Mouse (Mus musculus): Measurements from ENCODE around the gene Notch4. TPM values are rescaled to one million over a fixed set of nuclear protein-coding genes. Genes with fewer than 3 reads are reported as not detected.

The Notch4 gene
- polyA plus RNA-seq, 1 experiment: 1.0 TPM

- Histone ChIP-seq H3K4me3 (replicated peaks; ENCODE audit: control insufficient read depth, low read depth, low read length) (no peak overlapping the region), H3K4me1 (ENCODE audit: control insufficient read depth, insufficient read depth, low read length) (peaks cover 2% of the 10 kb centered on the region; the same call in 1 of the 2 replicates), H3K27ac (ENCODE audit: control insufficient read depth, insufficient read depth, low read depth, low read length, poor library complexity) (no peak overlapping the region)
- WGBS: 57% methylated on average over 11 of the region's 11 CpGs
- TF ChIP-seq POLR2A (IDR thresholded peaks at IDR 0.05; ENCODE audit: borderline replicate concordance, control insufficient read depth, low read depth, low read length) (no peak), CTCF (IDR thresholded peaks at IDR 0.05; ENCODE audit: control insufficient read depth, insufficient read depth, low read length) (no peak)
Observed at GRCm38 (mm10) chr17:34613054-34613645, 49.1 kb downstream of the Notch4 start.

DNA sequence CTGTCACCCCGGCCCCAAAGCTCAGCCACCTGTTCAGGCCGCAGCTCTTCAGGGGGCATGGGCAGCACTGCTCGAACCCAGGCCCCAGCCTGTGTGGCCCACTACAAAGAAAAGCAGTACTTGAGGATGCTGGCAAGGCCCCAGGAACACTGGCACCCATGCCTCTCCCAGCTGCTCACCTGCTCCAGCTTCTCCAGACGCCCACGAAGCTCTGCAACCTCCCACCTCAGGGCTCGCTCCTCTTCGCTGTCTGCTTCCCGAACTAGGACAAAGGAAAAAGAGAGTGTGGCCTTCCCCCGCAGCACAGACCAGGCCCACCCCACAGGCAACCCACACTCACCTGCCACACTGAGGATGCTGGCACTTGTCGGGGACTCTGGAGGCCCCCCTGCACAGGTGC is 49.8 kb downstream of the Notch4 start:
- Histone ChIP-seq H3K4me3 (replicated peaks; ENCODE audit: control insufficient read depth, low read depth, low read length) (no peak overlapping the region), H3K27ac (ENCODE audit: control insufficient read depth, insufficient read depth, low read depth, low read length, poor library complexity) (no peak overlapping the region), H3K4me1 (ENCODE audit: control insufficient read depth, insufficient read depth, low read length) (peaks cover 2% of the 10 kb centered on the region; the same call in 1 of the 2 replicates)
- WGBS: 84% methylated on average over 10 of the region's 10 CpGs
- TF ChIP-seq POLR2A (IDR thresholded peaks at IDR 0.05; ENCODE audit: borderline replicate concordance, control insufficient read depth, low read depth, low read length) (no peak), CTCF (IDR thresholded peaks at IDR 0.05; ENCODE audit: control insufficient read depth, insufficient read depth, low read length) (no peak)

DNA sequence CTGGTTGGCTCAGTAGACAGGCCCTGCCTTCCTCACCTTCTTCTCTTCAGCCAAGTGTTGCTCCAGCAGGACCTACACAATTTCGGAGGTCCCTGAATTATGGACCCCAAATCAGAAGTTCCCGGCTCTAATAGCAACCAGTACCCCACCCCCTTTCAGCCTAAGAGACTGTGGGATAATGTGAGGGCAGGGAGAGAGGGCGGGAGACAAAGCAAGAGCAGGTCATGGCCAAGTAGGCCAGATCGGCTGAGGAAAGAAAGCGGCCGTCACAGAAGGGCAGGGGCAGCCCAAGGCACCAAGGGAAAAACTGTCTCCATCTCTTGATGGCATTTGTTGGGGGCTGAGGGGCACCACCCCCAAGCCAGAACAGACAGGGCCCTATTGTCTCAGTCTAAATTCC is 51.8 kb downstream of the Notch4 start, which contains the start of gene Egfl8:
TSS of gene Egfl8 (minus strand) at position 101 of the 400 bp plus-strand sequence.
- no peaks in the 10 kb centered on the region; the same call in 1 of the 2 replicates for H3K4me1 ChIP-seq (ENCODE audit: control insufficient read depth, insufficient read depth, low read length)
- 79% methylated on average over 6 of the region's 6 CpGs for WGBS
- H3K27ac ChIP-seq (ENCODE audit: control insufficient read depth, insufficient read depth, low read depth, low read length, poor library complexity): no peak within 1 kb of the TSS
- TF ChIP-seq CTCF (IDR thresholded peaks at IDR 0.05; ENCODE audit: control insufficient read depth, insufficient read depth, low read length): no peak
- TF ChIP-seq POLR2A (IDR thresholded peaks at IDR 0.05; ENCODE audit: borderline replicate concordance, control insufficient read depth, low read depth, low read length): no peak
- no peak within 1 kb of the TSS for H3K4me3 ChIP-seq (replicated peaks; ENCODE audit: control insufficient read depth, low read depth, low read length)

- TF ChIP-seq CTCF (IDR thresholded peaks at IDR 0.05; ENCODE audit: control insufficient read depth, insufficient read depth, low read length) (peak; percentile 75), POLR2A (IDR thresholded peaks at IDR 0.05; ENCODE audit: borderline replicate concordance, control insufficient read depth, low read depth, low read length) (no peak)
- no peak overlapping the region for H3K27ac ChIP-seq (ENCODE audit: control insufficient read depth, insufficient read depth, low read depth, low read length, poor library complexity)
- H3K4me1 ChIP-seq (ENCODE audit: control insufficient read depth, insufficient read depth, low read length): no peaks in the 10 kb centered on the region
- WGBS: 9% methylated on average over 6 of the region's 6 CpGs
- no peak overlapping the region for H3K4me3 ChIP-seq (replicated peaks; ENCODE audit: control insufficient read depth, low read depth, low read length)
Observed at GRCm38 (mm10) chr17:34618999-34619398, 54.9 kb downstream of the Notch4 start.

DNA sequence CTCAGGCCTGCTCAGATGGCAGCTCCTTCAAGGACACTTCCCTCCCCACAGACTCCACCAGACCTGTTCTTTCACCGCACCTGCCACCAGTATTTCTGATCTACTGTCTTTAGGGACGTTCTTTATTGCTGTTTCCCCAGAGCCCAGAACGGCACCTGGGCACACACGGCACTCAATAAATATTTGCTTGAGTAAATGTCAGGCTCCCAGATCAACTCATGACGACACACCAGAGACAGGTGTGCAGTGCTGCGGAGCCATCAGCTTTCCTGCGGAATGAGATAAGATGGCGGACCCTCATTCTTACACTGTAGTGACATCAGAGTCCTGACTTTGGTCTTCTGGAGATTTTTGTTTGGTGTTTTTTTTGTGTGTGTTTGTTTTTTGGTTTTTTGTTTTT is 56.9 kb downstream of the Notch4 start:
- no peaks in the 10 kb centered on the region for H3K4me1 ChIP-seq (ENCODE audit: control insufficient read depth, insufficient read depth, low read length)
- no peak overlapping the region for H3K4me3 ChIP-seq (replicated peaks; ENCODE audit: control insufficient read depth, low read depth, low read length)
- no peak overlapping the region for H3K27ac ChIP-seq (ENCODE audit: control insufficient read depth, insufficient read depth, low read depth, low read length, poor library complexity)
- 89% methylated on average over 8 of the region's 8 CpGs for WGBS
- no peak for TF ChIP-seq POLR2A (IDR thresholded peaks at IDR 0.05; ENCODE audit: borderline replicate concordance, control insufficient read depth, low read depth, low read length)
- TF ChIP-seq CTCF (IDR thresholded peaks at IDR 0.05; ENCODE audit: control insufficient read depth, insufficient read depth, low read length): no peak

GRCm38 (mm10) chr17:34623161-34623560 is 59.1 kb downstream of the Notch4 start:
- 84% methylated on average over 9 of the region's 9 CpGs for WGBS
- H3K4me1 ChIP-seq (ENCODE audit: control insufficient read depth, insufficient read depth, low read length): no peaks in the 10 kb centered on the region
- TF ChIP-seq CTCF (IDR thresholded peaks at IDR 0.05; ENCODE audit: control insufficient read depth, insufficient read depth, low read length): no peak
- TF ChIP-seq POLR2A (IDR thresholded peaks at IDR 0.05; ENCODE audit: borderline replicate concordance, control insufficient read depth, low read depth, low read length): no peak

GRCm38 (mm10) chr17:34624981-34625380 is 60.9 kb downstream of the Notch4 start:
- no peaks in the 10 kb centered on the region for H3K4me1 ChIP-seq (ENCODE audit: control insufficient read depth, insufficient read depth, low read length)
- TF ChIP-seq CTCF (IDR thresholded peaks at IDR 0.05; ENCODE audit: control insufficient read depth, insufficient read depth, low read length): no peak
- no peak for TF ChIP-seq POLR2A (IDR thresholded peaks at IDR 0.05; ENCODE audit: borderline replicate concordance, control insufficient read depth, low read depth, low read length)
- no peak overlapping the region for H3K27ac ChIP-seq (ENCODE audit: control insufficient read depth, insufficient read depth, low read depth, low read length, poor library complexity)
- WGBS: 90% methylated on average over 3 of the region's 3 CpGs
- no peak overlapping the region for H3K4me3 ChIP-seq (replicated peaks; ENCODE audit: control insufficient read depth, low read depth, low read length)

More at GRCm38 (mm10) chr17:34623161-34623560, 59.1 kb downstream of the Notch4 start:
- Histone ChIP-seq H3K4me3 (replicated peaks; ENCODE audit: control insufficient read depth, low read depth, low read length) (no peak overlapping the region), H3K27ac (ENCODE audit: control insufficient read depth, insufficient read depth, low read depth, low read length, poor library complexity) (no peak overlapping the region)

DNA sequence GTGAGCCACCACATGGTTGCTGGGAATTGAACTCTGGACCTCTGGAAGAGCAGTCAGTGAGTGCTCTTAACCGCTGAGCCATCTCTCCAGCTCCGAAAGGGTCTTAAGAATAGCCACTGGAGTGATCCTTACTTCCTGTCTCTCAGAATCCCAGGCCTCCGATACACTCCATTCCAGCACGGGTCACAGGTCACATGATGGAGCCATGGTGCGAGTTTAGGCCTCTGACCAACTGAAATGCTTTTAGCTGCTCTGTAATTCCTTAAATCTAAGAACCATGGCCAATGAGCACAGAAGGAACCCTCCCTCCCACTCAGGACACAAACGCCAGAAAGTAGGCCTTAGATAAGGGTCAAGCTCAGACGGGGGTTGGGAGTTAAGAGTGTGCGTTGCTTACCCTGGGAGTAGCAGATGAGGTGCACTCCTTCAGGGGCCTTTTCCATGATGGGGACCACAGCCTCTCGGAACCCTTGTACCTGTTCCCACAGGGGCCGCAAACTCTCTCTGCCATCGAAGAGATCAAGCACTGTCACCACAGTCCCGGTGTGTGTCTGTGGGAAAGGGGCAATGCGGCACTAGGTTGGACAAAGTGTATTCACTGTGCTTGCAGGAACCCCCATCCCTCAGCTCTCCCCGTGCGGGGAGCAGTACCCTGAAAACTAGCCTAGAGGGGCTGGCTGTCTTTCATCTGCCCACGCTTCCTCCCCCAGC is 62.1 kb downstream of the Notch4 start:
- Histone ChIP-seq H3K27ac (ENCODE audit: control insufficient read depth, insufficient read depth, low read depth, low read length, poor library complexity) (peak overlapping the region; percentile 55; the same call in 1 of the 2 replicates), H3K4me1 (ENCODE audit: control insufficient read depth, insufficient read depth, low read length) (no peaks in the 10 kb centered on the region; the same call in 1 of the 2 replicates), H3K4me3 (replicated peaks; ENCODE audit: control insufficient read depth, low read depth, low read length) (peak overlapping the region; percentile 63)
- 63% methylated on average over 16 of the region's 16 CpGs for WGBS
- TF ChIP-seq POLR2A (IDR thresholded peaks at IDR 0.05; ENCODE audit: borderline replicate concordance, control insufficient read depth, low read depth, low read length) (no peak), CTCF (IDR thresholded peaks at IDR 0.05; ENCODE audit: control insufficient read depth, insufficient read depth, low read length) (no peak)

Measured in bone marrow, adult 2 months (tissue).